Mouse (Mus musculus): Measurements from ENCODE around the gene Slc25a15. TPM values are rescaled to one million over a fixed set of nuclear protein-coding genes. Genes with fewer than 3 reads are reported as not detected.

Slc25a15 gene
- polyA plus RNA-seq, 1 experiment = 0.67 TPM

DNA sequence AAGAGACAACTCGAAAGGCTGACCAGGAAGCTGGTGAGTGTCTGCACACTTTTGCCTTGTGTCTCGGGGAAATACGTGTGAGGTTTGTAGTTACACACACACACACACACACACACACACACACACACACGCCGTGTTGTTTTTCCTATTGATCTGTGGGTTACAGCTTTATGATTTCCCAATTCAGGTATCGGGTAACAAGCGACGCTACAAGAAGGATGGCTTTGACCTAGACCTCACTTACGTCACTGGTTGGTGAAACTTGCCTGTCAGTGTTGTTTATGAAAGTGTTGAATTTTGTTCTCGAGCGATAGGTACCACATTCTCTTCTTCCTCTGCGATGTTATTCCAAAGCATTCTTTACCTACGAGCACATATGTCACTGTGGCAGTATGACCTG lies 63.0 kb downstream of the Slc25a15 start:
- Histone ChIP-seq H3K27me3 (replicated peaks) (no peaks in the 10 kb centered on the region), H3K36me3 (replicated peaks; ENCODE audit: low read length) (no peaks in the 10 kb centered on the region), H3K4me1 (no peaks in the 10 kb centered on the region), H3K9me3 (no peaks in the 10 kb centered on the region), H3K4me3 (replicated peaks) (no peak overlapping the region)
- TF ChIP-seq FLI1 (IDR thresholded peaks at IDR 0.05; ENCODE audit: low read length) = no peak
- TF ChIP-seq GATA1 (IDR thresholded peaks at IDR 0.05; ENCODE audit: borderline replicate concordance, low read length) = no peak

Other genes starting within 250 kb of the Slc25a15 start
- gene Nek3, start 232.2 kb downstream of the Slc25a15 start, polyA plus RNA-seq (2012; ENCODE audit: insufficient read depth, low replicate concordance) = 0.62 and 0.86 TPM in 2 replicates
- 2.2 TPM in 1 of 2 replicates, not detected in the other for gene Ckap2, start 212.8 kb downstream of the Slc25a15 start, polyA plus RNA-seq (2012; ENCODE audit: insufficient read depth, low replicate concordance)
- gene Vps36, start 205.8 kb downstream of the Slc25a15 start, polyA plus RNA-seq (2012; ENCODE audit: insufficient read depth, low replicate concordance) = 1.4 and 7.2 TPM in 2 replicates
- 2.0 TPM in 1 of 2 replicates, not detected in the other for gene Thsd1, start 171.3 kb downstream of the Slc25a15 start, polyA plus RNA-seq (2012; ENCODE audit: insufficient read depth, low replicate concordance)
- gene Tpte, start 115.2 kb downstream of the Slc25a15 start, polyA plus RNA-seq (2012; ENCODE audit: insufficient read depth, low replicate concordance) = not detected in 2 replicates
- 0.10 and 1.5 TPM in 2 replicates for gene Mrps31, start 12.8 kb upstream of the Slc25a15 start, polyA plus RNA-seq (2012; ENCODE audit: insufficient read depth, low replicate concordance)